Mouse (Mus musculus): ENCODE measurements at regions not wholly inside any gene's neighbourhood (a gene's known extent, or its start where the extent isn't known, plus 50 kb on each side); places are given as distances from the start of the nearest gene placed in this dataset.

DNA sequence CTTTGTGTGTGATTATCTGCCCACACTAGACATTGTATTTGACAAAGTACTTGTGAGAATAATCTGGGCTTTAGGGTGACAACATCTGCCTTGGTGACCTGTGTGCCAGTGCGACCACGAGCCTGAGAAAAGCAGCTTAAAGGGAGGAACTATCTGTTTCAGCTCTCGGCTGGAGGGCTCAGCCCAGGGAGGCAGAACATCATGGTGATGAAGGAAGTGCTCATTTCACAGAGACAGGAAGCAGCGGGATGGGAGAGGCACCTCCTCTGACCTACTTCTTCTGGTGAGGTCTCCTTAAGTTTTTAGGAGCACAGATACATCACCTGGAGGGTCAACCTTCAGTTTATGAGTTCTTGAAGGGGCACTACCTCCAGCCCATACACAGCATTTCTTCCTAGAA lies 89.8 kb downstream of the Kif26a start:
- POLR2A ChIA-PET: no interaction called here
- CTCF ChIA-PET: interaction anchor here in 1 of 4 experiments (1.0 kb wide), 1 partner anchor 74 kb away, joined by 3 read pairs; no protein-coding TSS in a partner anchor

- CTCF ChIA-PET: interaction anchor here in 1 of 4 experiments (0.6 kb wide), 1 partner anchor 494 kb away, joined by 3 read pairs; no protein-coding TSS in a partner anchor
- POLR2A ChIA-PET: no interaction called here
Observed at GRCm38 (mm10) chr12:112237061-112237490, 91.1 kb downstream of the Kif26a start.

DNA sequence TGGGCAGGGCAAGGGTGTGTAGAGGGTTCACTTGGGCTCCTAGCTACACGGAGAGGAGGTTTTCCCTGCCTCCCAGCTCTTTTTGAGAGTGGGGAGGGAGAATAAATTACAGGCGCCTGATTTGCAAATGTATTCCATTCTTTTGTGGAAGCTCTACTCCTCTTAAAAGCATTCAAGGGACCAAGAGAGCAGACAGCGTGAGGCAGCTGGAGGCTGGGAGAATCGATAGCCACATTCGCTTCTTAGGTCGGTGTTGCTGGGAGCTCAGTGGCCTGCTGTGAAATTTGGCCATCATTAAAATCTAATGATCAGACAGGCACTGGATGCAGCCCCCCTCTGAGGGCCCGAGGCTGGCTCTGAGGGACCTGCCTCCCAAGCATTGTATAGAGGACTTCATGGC lies 92.8 kb downstream of the Kif26a start:
- ChIA-PET CTCF (no interaction called here), POLR2A (interaction anchor here in 1 of 4 experiments (0.6 kb wide), 1 partner anchor 73 kb away, joined by 3 read pairs; no protein-coding TSS in a partner anchor)

DNA sequence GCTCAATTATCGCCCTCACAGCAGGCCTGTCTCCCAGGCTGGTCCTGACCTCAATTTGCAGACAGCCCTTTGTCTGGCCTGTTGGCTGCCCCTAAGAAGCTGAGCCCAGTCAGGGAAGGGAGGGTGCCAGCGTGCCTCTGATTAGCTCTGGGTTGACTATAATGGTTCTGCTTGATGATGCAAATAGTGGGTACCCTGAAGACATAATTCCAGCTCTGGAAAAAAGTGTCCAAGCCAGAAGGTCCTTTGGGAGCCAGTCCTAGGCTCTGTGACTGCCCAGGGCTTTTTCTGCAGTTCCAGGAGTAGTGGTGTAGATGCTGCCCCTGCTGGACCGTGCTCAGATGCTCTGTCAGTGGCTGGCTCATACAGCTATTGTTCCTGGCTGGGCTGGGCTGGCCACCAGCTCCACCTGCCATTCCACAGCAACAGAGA lies 95.7 kb downstream of the Kif26a start:
- ChIA-PET POLR2A (no interaction called here), CTCF (interaction anchor here in 1 of 4 experiments (0.6 kb wide), 1 partner anchor 210 kb away, joined by 3 read pairs; no protein-coding TSS in a partner anchor)

DNA sequence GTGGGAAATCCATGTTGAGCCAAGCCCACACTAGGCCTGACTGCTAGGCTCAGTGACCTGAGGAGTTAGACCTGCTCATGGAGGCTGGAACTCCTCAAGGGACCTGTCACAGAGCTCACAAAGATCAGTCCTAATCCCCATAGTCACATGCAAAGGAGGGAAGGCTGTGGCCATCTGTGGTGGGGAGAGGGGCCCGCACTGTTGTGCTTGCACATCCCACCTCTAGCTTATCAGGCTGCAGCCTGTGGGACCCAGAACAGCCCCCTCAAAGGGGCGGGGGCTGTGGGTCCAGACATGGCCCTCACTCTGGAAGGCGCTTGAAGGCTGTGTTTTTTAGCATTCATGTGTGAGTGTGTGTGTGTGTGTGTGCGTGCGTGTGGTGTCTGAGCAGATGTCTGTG lies 97.2 kb downstream of the Kif26a start:
- ChIA-PET POLR2A (no interaction called here), CTCF (no interaction called here)

DNA sequence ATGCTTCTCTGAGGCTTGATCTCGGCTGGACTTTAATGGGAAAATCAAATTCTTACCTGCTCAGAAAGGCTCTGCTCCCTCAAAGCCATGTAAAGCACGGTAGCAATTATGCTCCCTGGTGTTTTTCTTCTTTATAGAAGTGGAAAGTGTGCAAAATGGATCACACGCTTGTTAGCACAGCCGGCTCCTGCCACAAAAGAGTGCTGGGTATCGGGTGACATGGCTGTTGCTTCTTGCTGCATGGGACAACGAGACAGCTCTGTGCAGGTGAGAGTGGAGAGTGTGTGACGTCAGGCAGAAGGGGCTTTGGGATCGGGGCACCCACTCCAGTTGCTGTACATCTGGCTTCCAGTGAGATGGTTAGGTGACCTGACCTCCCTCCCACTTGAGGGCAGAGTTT lies 104.9 kb downstream of the Kif26a start:
- CTCF ChIA-PET: interaction anchor here in 2 of 4 experiments (1.1 to 1.2 kb wide), 2 partner anchors 11 to 106 kb away, joined by 3 read pairs; no protein-coding TSS in a partner anchor
- POLR2A ChIA-PET: no interaction called here

DNA sequence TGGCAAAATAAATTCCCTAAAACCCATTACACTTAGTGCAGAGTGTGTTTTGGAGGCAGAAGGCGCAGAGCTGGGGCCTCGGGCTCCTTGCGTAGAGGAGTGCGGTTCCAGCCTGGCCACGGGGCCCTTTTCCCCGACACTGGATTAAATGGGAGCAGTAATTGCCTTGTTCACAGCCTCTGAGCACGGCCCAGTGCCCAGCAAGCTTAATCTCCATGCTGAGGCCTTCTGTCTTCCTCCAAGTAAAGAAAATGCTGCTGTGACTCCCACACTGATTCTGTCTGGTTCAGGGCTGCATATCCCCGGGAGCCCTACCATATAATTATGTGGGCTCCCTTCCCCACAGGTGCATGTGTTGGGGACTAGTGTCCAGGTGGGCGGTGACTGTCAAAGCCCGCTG lies 107.5 kb downstream of the Kif26a start:
- POLR2A ChIA-PET: no interaction called here
- CTCF ChIA-PET: interaction anchor here in 1 of 4 experiments (1.1 kb wide), 1 partner anchor 108 kb away, joined by 3 read pairs; no protein-coding TSS in a partner anchor

GRCm38 (mm10) chr12:112255223-112255622 lies 109.2 kb downstream of the Kif26a start:
- ChIA-PET POLR2A (no interaction called here), CTCF (no interaction called here)

DNA sequence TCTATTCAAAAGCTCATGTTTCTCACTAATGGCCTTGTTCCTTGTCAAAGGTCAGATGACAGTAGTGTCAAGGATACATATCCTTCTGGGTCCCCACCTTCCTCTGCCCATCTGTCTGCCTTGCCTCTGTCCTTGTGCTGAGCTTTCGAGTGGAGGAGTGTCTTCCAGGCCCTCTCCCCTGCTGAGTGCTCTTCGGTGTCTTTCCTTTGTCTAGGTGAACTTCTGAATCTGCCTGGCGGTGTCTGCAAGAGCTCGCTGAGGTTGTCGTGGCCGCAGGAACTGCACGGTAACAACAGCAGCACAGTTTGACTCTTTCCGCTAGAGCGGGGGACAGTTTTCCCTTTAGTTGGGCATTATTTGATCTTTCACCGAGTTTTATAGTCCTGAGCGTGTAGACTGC lies 111.7 kb downstream of the Kif26a start:
- ChIA-PET CTCF (interaction anchor here in 3 of 4 experiments (0.5 to 0.7 kb wide), 3 partner anchors 73 to 718 kb away, joined by 3 to 4 read pairs (median 4); partner anchors contain the start of gene Btbd6 (in 1 of the 3)), POLR2A (interaction anchor here in 1 of 4 experiments (1.1 kb wide), 1 partner anchor 17 kb away, joined by 3 read pairs; no protein-coding TSS in a partner anchor)

GRCm38 (mm10) chr12:112263283-112264056 lies 117.5 kb downstream of the Kif26a start:
- POLR2A ChIA-PET: interaction anchor here in 2 of 4 experiments (0.7 to 1.1 kb wide), 2 partner anchors 13 to 68 kb away, joined by 3 to 4 read pairs; no protein-coding TSS in a partner anchor
- CTCF ChIA-PET: interaction anchor here in 1 of 4 experiments (1.6 kb wide), 1 partner anchor 10 kb away, joined by 3 read pairs; no protein-coding TSS in a partner anchor

- ChIA-PET CTCF (interaction anchor here in 3 of 4 experiments (0.6 to 1.6 kb wide), 4 partner anchors 10 to 1221 kb away, joined by 3 read pairs; no protein-coding TSS in a partner anchor), POLR2A (interaction anchor here in 1 of 4 experiments (0.7 kb wide), 1 partner anchor 102 kb away, joined by 3 read pairs; no protein-coding TSS in a partner anchor)
Observed at GRCm38 (mm10) chr12:112264201-112264600, 118.2 kb downstream of the Kif26a start.

DNA sequence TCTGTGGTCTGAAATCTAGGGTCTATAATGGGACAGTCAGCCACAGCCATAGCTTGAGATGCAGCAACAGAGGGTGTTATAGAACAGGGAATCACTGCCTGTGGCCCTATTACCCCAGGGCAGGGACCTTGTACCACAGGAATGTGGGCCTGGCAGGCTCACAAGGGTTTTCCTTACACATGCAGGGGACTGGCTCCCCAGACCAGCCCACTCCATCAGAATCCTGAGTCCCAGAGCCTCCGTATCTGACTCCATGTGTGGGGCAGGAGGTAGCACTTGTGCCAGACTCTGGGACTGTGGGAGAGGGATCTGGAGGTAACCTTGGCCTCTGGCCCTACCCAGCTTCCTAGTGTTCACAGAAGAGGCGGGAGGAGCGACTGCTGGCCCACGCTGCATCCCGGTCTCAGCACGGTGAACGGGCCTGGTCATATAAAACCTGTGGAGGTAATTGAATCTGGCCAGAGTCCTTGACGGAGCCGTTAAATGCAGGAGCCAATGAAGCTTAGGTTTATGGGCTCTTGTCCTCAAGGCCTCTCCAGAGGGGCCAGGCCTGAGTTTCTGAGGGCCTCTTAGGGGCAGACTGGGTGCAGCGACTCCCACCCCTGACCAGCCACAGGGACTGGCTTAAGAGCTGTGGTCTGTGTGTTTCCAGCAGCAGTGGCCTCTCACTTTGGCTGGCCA lies 119.4 kb downstream of the Kif26a start:
- ChIA-PET POLR2A (no interaction called here), CTCF (interaction anchor here in 1 of 4 experiments (0.9 to 1.6 kb wide), 2 partner anchors 10 to 32 kb away, joined by 3 to 4 read pairs; no protein-coding TSS in a partner anchor)

DNA sequence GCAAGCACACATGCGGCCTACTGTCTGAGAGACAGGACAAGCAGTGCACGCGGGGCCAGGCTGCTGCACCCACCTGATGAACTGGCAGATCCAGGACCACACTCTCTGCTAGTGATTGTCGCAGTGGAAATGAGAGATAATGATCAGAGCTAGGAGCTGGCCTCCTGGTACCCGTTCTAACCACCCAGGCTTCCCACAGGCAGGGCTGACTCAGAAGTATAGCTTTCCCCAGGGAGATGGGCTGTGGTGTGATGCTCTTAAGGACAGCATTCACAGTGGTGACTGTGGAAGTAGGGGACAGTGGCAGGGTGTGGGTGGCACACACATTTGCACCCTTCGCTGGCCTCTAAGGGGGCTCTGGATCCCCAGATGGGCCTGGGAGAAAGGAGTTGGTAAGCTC lies 128.0 kb downstream of the Kif26a start:
- POLR2A ChIA-PET: interaction anchor here in 1 of 4 experiments (0.7 to 1.3 kb wide), 2 partner anchors 14 to 48 kb away, joined by 3 read pairs; no protein-coding TSS in a partner anchor
- CTCF ChIA-PET: interaction anchor here in 3 of 4 experiments (0.8 to 1.8 kb wide), 3 partner anchors 10 to 128 kb away, joined by 3 to 6 read pairs (median 4); partner anchors contain the start of gene Kif26a (in 2 of the 3)

GRCm38 (mm10) chr12:112274756-112275155 lies 128.7 kb downstream of the Kif26a start:
- ChIA-PET CTCF (interaction anchor here in 1 of 4 experiments (1.4 kb wide), 1 partner anchor 9 kb away, joined by 3 read pairs; no protein-coding TSS in a partner anchor), POLR2A (interaction anchor here in 1 of 4 experiments (0.7 to 1.3 kb wide), 3 partner anchors 14 to 47 kb away, joined by 3 read pairs; no protein-coding TSS in a partner anchor)

GRCm38 (mm10) chr12:112276651-112277050 lies 130.6 kb downstream of the Kif26a start:
- POLR2A ChIA-PET: interaction anchor here in 2 of 4 experiments (0.6 to 1.5 kb wide), 6 partner anchors 25 to 760 kb away, joined by 3 read pairs; partner anchors contain the start of gene Kif26a (in 1 of the 2)
- CTCF ChIA-PET: interaction anchor here in 2 of 4 experiments (0.7 to 1.3 kb wide), 4 partner anchors 99 to 341 kb away, joined by 3 to 4 read pairs (median 4); partner anchors contain the start of gene Kif26a (in 1 of the 2)

GRCm38 (mm10) chr12:112277511-112277910 lies 131.5 kb downstream of the Kif26a start:
- CTCF ChIA-PET: interaction anchor here in 2 of 4 experiments (1.2 to 1.3 kb wide), 2 partner anchors 132 to 340 kb away, joined by 3 to 4 read pairs; no protein-coding TSS in a partner anchor
- POLR2A ChIA-PET: interaction anchor here in 2 of 4 experiments (0.6 to 1.5 kb wide), 6 partner anchors 26 to 274 kb away, joined by 3 read pairs; partner anchors contain the start of gene Kif26a (in 1 of the 2)

GRCm38 (mm10) chr12:112285096-112285495 lies 139.1 kb downstream of the Kif26a start:
- ChIA-PET CTCF (no interaction called here), POLR2A (no interaction called here)

GRCm38 (mm10) chr12:112288786-112289185 lies 142.8 kb downstream of the Kif26a start:
- ChIA-PET POLR2A (interaction anchor here in 1 of 4 experiments (0.7 to 1.3 kb wide), 2 partner anchors 9 to 208 kb away, joined by 3 read pairs; no protein-coding TSS in a partner anchor), CTCF (interaction anchor here in 1 of 4 experiments (0.6 kb wide), 1 partner anchor 284 kb away, joined by 3 read pairs; no protein-coding TSS in a partner anchor)

Data from embryonic stem cell, embryonic (primary cell).